Mouse (Mus musculus) bone marrow macrophage, adult 2 months (primary cell): Measurements from ENCODE around the gene Map6.

Source experiments
- CTCF ChIP-seq: IDR thresholded peaks from 2 replicates; pipeline ENCODE4 v1.5.1; 2012; ENCODE audit warnings: low read depth, mild to moderate bottlenecking, low read length, moderate library complexity
- POLR2A ChIP-seq: IDR thresholded peaks from 2 replicates; pipeline ENCODE4 v1.6.1; 2012; ENCODE audit warnings: mild to moderate bottlenecking, low read depth, low read length, borderline replicate concordance

GRCm38 (mm10) chr7:99261900-99262299 is 5.3 kb upstream of the Map6 start:
- TF ChIP-seq POLR2A: no peak
- TF ChIP-seq CTCF: peak; percentile 47; the same call in 1 of the 2 replicates
